Mouse (Mus musculus) heart, embryonic 11.5 days (tissue): Measurements from ENCODE around the gene Crabp2. TPM values are rescaled to one million over a fixed set of nuclear protein-coding genes. Genes with fewer than 3 reads are reported as not detected.

Experiments
- ATAC-seq: fragments of 200-750 bp; cut with Nextera tagmentation; replicated peaks from 2 replicates; pipeline ENCODE4 v1.8.0; 2017; ENCODE audit warnings: moderate library complexity; ENCODE audit not compliant: insufficient number of reproducible peaks, low FRiP score, low TSS enrichment
- H3K27ac ChIP-seq: fragments of 300-500 bp; sonication (generic); 2 replicates; pipeline ENCODE4 v1.5.1; 2014; ENCODE audit warnings: mild to moderate bottlenecking, low read depth, low read length
- H3K27me3 ChIP-seq: fragments of 300-500 bp; sonication (generic); 2 replicates; pipeline ENCODE4 v1.6.1; 2014; ENCODE audit warnings: mild to moderate bottlenecking, low read length, mixed read lengths; ENCODE audit not compliant: control insufficient read depth, insufficient read depth
- H3K36me3 ChIP-seq: fragments of 300-500 bp; sonication (generic); 2 replicates; pipeline ENCODE4 v1.6.1; 2014; ENCODE audit warnings: mild to moderate bottlenecking, low read length, moderate library complexity, mixed read lengths; ENCODE audit not compliant: control insufficient read depth, insufficient read depth
- H3K4me1 ChIP-seq: fragments of 300-500 bp; sonication (generic); 2 replicates; pipeline ENCODE4 v1.6.1; 2014; ENCODE audit warnings: low read length; ENCODE audit not compliant: control insufficient read depth, insufficient read depth
- H3K4me2 ChIP-seq: fragments of 300-500 bp; sonication (generic); 2 replicates; pipeline ENCODE4 v1.6.1; 2014; ENCODE audit warnings: mild to moderate bottlenecking, moderate library complexity
- H3K4me3 ChIP-seq: fragments of 300-500 bp; sonication (generic); 2 replicates; pipeline ENCODE4 v1.5.1; 2014; ENCODE audit warnings: low read depth, low read length
- H3K9ac ChIP-seq: fragments of 300-500 bp; sonication (generic); 2 replicates; pipeline ENCODE4 v1.6.1; 2014; ENCODE audit warnings: mild to moderate bottlenecking, low read depth, low read length, moderate library complexity
- H3K9me3 ChIP-seq: fragments of 300-500 bp; sonication (generic); replicated peaks from 2 replicates; pipeline ENCODE4 v1.6.1; 2016; ENCODE audit warnings: low read length; ENCODE audit not compliant: control insufficient read depth
- WGBS: fragments of 180-500 bp; shearing (Covaris S2); extraction: QIAGEN DNeasy Blood & Tissue Kit; methylation state at CpG from one replicate; pipeline ENCODE4 v1.1.7; 2014; ENCODE audit not compliant: insufficient replicate concordance; 5-methylcytosine and 5-hydroxymethylcytosine counted together
- polyA plus RNA-seq: library from polyadenylated mRNA; unstranded; fragments of >200 nt; fragmentation: Nextera tagmentation; extraction: Ambion mirVana; gene quantifications from 2 replicates; pipeline ENCODE4 v1.2.1, GENCODE M21; 2014

The Crabp2 gene
- polyA plus RNA-seq, 1 experiment from 2014 or later: 25.1 TPM

DNA sequence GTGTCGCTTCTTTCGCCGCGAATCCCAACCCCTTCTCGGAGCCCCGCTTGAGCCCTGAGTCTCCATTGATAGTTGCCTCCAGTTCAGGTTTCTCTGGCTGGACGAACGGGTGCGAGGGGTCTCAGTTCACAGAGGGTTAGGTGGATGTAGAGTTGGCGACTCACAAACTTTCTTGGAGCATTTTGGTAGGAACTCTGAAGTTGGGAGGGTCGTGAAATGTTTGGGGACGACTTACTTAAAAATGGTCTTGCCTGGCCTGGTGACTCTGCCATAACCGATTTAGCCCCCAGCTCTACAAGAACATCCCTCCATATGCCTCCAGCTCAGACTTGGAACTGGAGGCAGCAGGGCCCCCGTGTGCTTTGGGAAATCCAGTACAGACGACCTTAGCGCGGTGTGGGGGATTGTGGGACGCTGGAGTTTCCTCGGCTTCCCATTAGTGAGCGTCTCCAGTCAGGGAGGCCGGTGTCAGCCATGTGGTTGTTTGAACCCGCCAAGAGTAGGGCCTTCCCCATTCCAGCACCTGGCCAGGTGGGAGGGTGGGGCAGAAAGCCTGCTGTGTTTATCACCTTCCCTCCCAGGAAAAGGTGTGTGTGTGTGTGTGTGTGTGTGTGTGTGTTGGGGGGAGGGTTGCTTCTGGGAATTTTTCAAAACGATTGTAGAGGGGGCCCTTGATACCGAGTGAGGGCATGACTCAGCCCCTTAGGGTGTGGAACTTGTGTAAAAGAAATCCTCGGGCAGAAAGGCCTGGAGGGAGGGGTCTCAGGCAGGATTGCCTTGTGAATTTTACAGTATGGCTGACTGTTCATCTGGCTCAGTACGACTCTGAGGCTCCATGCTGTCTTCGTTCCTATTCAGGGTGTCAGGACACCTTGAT, 41.2 kb upstream of the Crabp2 start:
- WGBS: under 1% methylated on average over 27 of the region's 27 CpGs
- ATAC-seq: no peak
- peaks cover 33% of the 10 kb centered on the region for H3K4me1 ChIP-seq

GRCm38 (mm10) chr3:87907906-87908305, 40.6 kb upstream of the Crabp2 start:
- no peaks in the 10 kb centered on the region for H3K9me3 ChIP-seq
- H3K36me3 ChIP-seq: no peaks in the 10 kb centered on the region
- peak overlapping the region; percentile 98 for H3K4me3 ChIP-seq
- H3K27ac ChIP-seq: peak overlapping the region; percentile 97
- peak overlapping the region; percentile 99 for H3K9ac ChIP-seq
- ATAC-seq: no peak
- WGBS: 3% methylated on average over 1 of the region's 1 CpGs
- H3K27me3 ChIP-seq: no peaks in the 10 kb centered on the region
- peaks cover 33% of the 10 kb centered on the region for H3K4me1 ChIP-seq
- H3K4me2 ChIP-seq: peak overlapping the region; percentile 94

More for the DNA sequence above, 41.2 kb upstream of the Crabp2 start:
- Histone ChIP-seq H3K36me3 (no peaks in the 10 kb centered on the region), H3K4me2 (peak overlapping the region; percentile 94), H3K27ac (peak overlapping the region; percentile 97), H3K9me3 (no peaks in the 10 kb centered on the region), H3K9ac (peak overlapping the region; percentile 99), H3K27me3 (no peaks in the 10 kb centered on the region), H3K4me3 (peak overlapping the region; percentile 98)

DNA sequence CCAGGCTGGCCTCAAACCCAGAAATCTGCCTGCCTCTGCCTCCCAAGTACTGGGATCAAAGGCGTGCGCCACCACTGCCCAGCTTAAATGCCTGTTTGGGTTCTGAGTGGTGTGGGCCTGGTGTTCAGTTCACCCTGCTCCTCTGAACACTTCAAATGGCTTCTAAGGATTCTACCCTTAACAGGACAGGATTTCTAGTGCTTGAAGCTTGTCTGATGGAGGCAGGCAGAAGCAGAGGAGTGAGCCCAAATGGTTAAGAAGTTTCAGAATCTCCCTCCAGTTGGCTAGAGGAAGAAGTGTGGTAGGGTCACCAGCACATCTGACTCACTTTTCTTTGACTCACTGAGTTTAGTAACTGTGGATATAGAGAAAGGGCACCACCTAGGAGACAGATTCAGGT, 39.1 kb upstream of the Crabp2 start:
- Histone ChIP-seq H3K9me3 (no peaks in the 10 kb centered on the region), H3K4me2 (peak overlapping the region; percentile 94), H3K9ac (peak overlapping the region; percentile 65; the same call in 1 of the 2 replicates), H3K4me3 (peak overlapping the region; percentile 26), H3K36me3 (peaks cover 3% of the 10 kb centered on the region; the same call in 1 of the 2 replicates), H3K27me3 (no peaks in the 10 kb centered on the region), H3K27ac (peak overlapping the region; percentile 81), H3K4me1 (peaks cover 33% of the 10 kb centered on the region)
- WGBS: 75% methylated on average over 2 of the region's 2 CpGs
- ATAC-seq: no peak

DNA sequence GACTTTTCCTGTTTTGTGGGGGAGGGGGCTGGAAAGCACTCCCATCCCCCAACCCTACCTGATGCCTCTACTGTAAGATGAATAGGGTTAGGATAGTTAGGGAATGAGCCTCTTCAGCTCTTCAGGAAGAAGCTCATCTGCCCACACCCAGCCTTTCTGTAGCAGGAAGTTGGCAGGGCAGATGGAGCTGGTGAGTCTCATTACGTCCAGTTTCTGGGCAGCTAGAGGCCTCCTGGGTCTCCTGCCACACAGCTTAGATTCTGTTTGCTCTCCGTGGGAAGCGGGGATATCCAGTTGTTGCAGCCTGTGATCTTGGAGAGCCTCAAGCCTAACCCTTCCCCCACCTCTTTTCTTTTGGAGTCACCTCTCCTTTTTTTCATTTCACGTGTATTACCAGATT, 38.6 kb upstream of the Crabp2 start:
- peak overlapping the region; percentile 94 for H3K4me2 ChIP-seq
- WGBS: 6% methylated on average over 4 of the region's 4 CpGs
- H3K27me3 ChIP-seq: no peaks in the 10 kb centered on the region
- H3K36me3 ChIP-seq: peaks cover 8% of the 10 kb centered on the region; the same call in 1 of the 2 replicates
- no peaks in the 10 kb centered on the region for H3K9me3 ChIP-seq
- peak overlapping the region; percentile 65 for H3K9ac ChIP-seq
- H3K4me1 ChIP-seq: peaks cover 33% of the 10 kb centered on the region
- peak overlapping the region; percentile 45 for H3K4me3 ChIP-seq
- peak overlapping the region; percentile 81 for H3K27ac ChIP-seq
- no peak for ATAC-seq

DNA sequence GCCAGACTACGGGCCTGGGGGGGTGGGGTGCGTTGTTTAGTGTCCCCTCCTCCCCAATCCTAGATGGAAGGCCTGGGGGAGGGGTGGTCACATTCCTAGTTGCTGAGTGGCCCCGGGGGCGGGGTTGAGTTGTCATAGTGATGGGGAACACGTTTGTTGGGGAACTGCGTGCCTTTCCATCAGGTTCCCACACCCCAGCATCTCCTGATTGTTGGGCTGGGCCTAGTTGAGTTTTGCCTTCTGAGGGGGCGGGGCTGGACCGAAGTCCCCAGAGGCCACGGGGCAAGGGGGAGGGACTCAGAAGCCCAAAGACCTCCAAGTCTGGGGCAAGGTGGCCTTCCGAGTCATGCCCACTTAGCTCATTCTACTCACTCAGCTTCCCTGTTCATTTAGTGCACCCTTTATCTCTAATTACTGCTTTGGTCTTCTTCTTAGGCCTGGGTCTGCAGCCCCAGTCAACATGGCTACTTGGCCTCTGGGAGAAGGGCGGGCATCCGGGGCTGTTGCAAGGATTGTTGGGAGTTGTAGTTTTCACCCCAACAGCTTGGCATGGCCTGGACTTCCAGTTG, 37.8 kb upstream of the Crabp2 start:
- Histone ChIP-seq H3K27ac (peak overlapping the region; percentile 81), H3K9ac (peak overlapping the region; percentile 65), H3K4me1 (peaks cover 33% of the 10 kb centered on the region), H3K9me3 (no peaks in the 10 kb centered on the region), H3K4me2 (peak overlapping the region; percentile 94), H3K4me3 (peak overlapping the region; percentile 45), H3K36me3 (peaks cover 16% of the 10 kb centered on the region; the same call in 1 of the 2 replicates), H3K27me3 (no peaks in the 10 kb centered on the region)
- ATAC-seq: peak; percentile 18; the same call in 1 of the 2 replicates
- 4% methylated on average over 12 of the region's 12 CpGs for WGBS

- H3K4me1 ChIP-seq: peaks cover 24% of the 10 kb centered on the region
- no peaks in the 10 kb centered on the region for H3K9me3 ChIP-seq
- H3K27ac ChIP-seq: no peak overlapping the region
- H3K4me2 ChIP-seq: no peak overlapping the region
- no peak overlapping the region for H3K9ac ChIP-seq
- H3K36me3 ChIP-seq: peaks cover 23% of the 10 kb centered on the region
- WGBS: 86% methylated on average over 7 of the region's 7 CpGs
- no peak overlapping the region for H3K4me3 ChIP-seq
- no peak for ATAC-seq
- H3K27me3 ChIP-seq: no peaks in the 10 kb centered on the region
These were observed 35.0 kb upstream of the Crabp2 start for GRCm38 (mm10) chr3:87913491-87913890.

- ATAC-seq: no peak
- no peak overlapping the region for H3K27ac ChIP-seq
- no peak overlapping the region for H3K4me2 ChIP-seq
These were observed 34.6 kb upstream of the Crabp2 start for GRCm38 (mm10) chr3:87913891-87914290.

GRCm38 (mm10) chr3:87916990-87917389, 31.5 kb upstream of the Crabp2 start:
- Histone ChIP-seq H3K9me3 (no peaks in the 10 kb centered on the region), H3K4me3 (no peak overlapping the region), H3K4me2 (no peak overlapping the region), H3K9ac (no peak overlapping the region), H3K27me3 (no peaks in the 10 kb centered on the region), H3K27ac (no peak overlapping the region), H3K4me1 (no peaks in the 10 kb centered on the region; the same call in 1 of the 2 replicates), H3K36me3 (peaks cover 26% of the 10 kb centered on the region)
- ATAC-seq: no peak
- 83% methylated on average over 1 of the region's 1 CpGs for WGBS

More at GRCm38 (mm10) chr3:87913891-87914290, 34.6 kb upstream of the Crabp2 start:
- H3K36me3 ChIP-seq: peaks cover 23% of the 10 kb centered on the region
- H3K4me3 ChIP-seq: no peak overlapping the region
- H3K4me1 ChIP-seq: peaks cover 20% of the 10 kb centered on the region
- H3K9me3 ChIP-seq: no peaks in the 10 kb centered on the region
- no peak overlapping the region for H3K9ac ChIP-seq
- 87% methylated on average over 10 of the region's 10 CpGs for WGBS
- no peaks in the 10 kb centered on the region for H3K27me3 ChIP-seq
